Mouse (Mus musculus) erythroblast, embryonic 14.5 days (primary cell): ENCODE results near the gene Sycp2l.

ENCODE experiments used
- GATA1 ChIP-seq: IDR thresholded peaks from 2 replicates; pipeline ENCODE4 v1.6.1; 2012; ENCODE audit warnings: low read length, inconsistent platforms, mixed read lengths
- TAL1 ChIP-seq: IDR thresholded peaks from 3 replicates; pipeline ENCODE4 v1.6.1; 2012; ENCODE audit warnings: low read length, inconsistent platforms, mixed read lengths

GRCm38 (mm10) chr13:41110935-41111334 lies 3.2 kb upstream of the Sycp2l start, which contains the start of gene Gcm2:
- TF ChIP-seq TAL1 (no peak), GATA1 (no peak)
